Mouse (Mus musculus) MEL (cell line): ENCODE measurements around the gene Zranb3.

Experiments used
- CTCF ChIP-seq, 3 experiments: IDR thresholded peaks in 2 of 3; conservative IDR thresholded peaks in 1 of 3; 2 replicates each; pipeline ENCODE4 v1.5.1; 2011 to 2012; ENCODE audit warnings: low read length in 3 of 3, low read depth in 2 of 3, mild to moderate bottlenecking in 2 of 3, improper control_type of control experiment in 1 of 3, inconsistent platforms in 1 of 3, mixed read lengths in 1 of 3, moderate library complexity in 1 of 3; ENCODE audit not compliant: control insufficient read depth in 1 of 3, insufficient read depth in 1 of 3, poor library complexity in 1 of 3, severe bottlenecking in 1 of 3
- E2F4 ChIP-seq: IDR thresholded peaks from 2 replicates; pipeline ENCODE4 v1.6.1; 2011; ENCODE audit warnings: low read depth, low read length, improper control_type of control experiment, borderline replicate concordance
- MXI1 ChIP-seq: IDR thresholded peaks from 2 replicates; pipeline ENCODE4 v1.6.1; 2011; ENCODE audit warnings: mild to moderate bottlenecking, low read depth, low read length, improper control_type of control experiment
- NRF1 ChIP-seq: IDR thresholded peaks from 2 replicates; pipeline ENCODE4 v1.6.1; 2014; ENCODE audit warnings: low read depth, mild to moderate bottlenecking, inconsistent platforms, low read length, improper control_type of control experiment, moderate library complexity; ENCODE audit not compliant: poor library complexity, insufficient read depth, severe bottlenecking

DNA sequence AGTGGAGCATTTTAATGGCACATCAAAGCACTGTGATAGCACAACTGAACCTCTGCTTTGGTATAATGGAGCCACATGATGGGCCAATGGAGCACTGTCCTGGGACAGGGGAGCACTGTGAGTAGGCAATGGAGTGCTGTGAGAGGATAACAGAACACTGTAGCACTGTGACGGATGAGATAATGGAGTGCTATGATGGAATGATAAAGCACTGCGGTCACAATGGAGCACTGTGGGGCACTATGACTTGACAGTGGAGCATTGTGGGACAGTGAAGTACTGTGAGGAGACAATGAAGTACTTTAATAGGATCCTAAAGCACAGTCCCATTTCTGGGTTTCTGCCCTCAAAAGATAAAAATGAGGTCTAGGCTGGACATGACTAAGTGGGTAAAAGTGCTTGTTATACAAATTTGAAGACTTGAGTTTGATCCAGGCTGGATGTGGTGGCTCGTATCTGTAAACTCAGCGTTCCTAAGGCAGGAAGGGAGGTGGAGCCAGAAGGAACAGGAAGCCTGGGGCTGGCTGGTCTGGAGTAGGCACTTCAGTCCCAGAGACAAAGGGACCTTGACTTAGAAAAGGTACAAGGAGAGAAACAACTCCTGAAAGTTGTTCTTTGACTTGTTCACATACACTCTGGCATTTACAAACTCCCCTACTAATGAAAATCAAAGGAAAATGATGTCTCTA is 89.0 kb downstream of the Zranb3 start:
- no peak for TF ChIP-seq NRF1
- TF ChIP-seq CTCF (IDR thresholded peaks at IDR 0.05 in 2 of 3, conservative IDR thresholded peaks at IDR 0.05 in 1 of 3; ENCODE audit: control insufficient read depth in 1 of 3, insufficient read depth in 1 of 3, low read depth in 2 of 3, low read length in 3 of 3, poor library complexity in 1 of 3, severe bottlenecking in 1 of 3), result no peak
- no peak for TF ChIP-seq E2F4
- TF ChIP-seq MXI1, result no peak
